Mouse (Mus musculus): ENCODE measurements around the gene P4hb. TPM values are rescaled to one million over a fixed set of nuclear protein-coding genes. Genes with fewer than 3 reads are reported as not detected.

Gene P4hb
- polyA plus RNA-seq, 1 experiment from 2014 or later, result 480 TPM

- H3K27me3 ChIP-seq (replicated peaks), result no peaks in the 10 kb centered on the region; the same call in 1 of the 2 replicates
- H3K9ac ChIP-seq, result no peak overlapping the region
- H3K9me3 ChIP-seq (replicated peaks), result no peaks in the 10 kb centered on the region
- H3K4me2 ChIP-seq, result no peak overlapping the region
- ATAC-seq (ENCODE audit: insufficient number of reproducible peaks, low FRiP score), result no peak
- no peak overlapping the region for H3K4me3 ChIP-seq
- peaks cover 58% of the 10 kb centered on the region for H3K36me3 ChIP-seq
- H3K4me1 ChIP-seq (replicated peaks), result peaks cover 42% of the 10 kb centered on the region
- H3K27ac ChIP-seq (ENCODE audit: poor library complexity, severe bottlenecking), result no peak overlapping the region
- 42% methylated on average over 6 of the region's 6 CpGs for WGBS
These were observed 39.7 kb upstream of the P4hb start for GRCm38 (mm10) chr11:120612763-120613162.

- no peak overlapping the region for H3K9ac ChIP-seq
- H3K4me2 ChIP-seq, result no peak overlapping the region
- H3K36me3 ChIP-seq, result peaks cover 70% of the 10 kb centered on the region
- 83% methylated on average over 9 of the region's 9 CpGs for WGBS
- no peak overlapping the region for H3K4me3 ChIP-seq
- no peak for ATAC-seq (ENCODE audit: insufficient number of reproducible peaks, low FRiP score)
- H3K27ac ChIP-seq (ENCODE audit: poor library complexity, severe bottlenecking), result no peak overlapping the region
- no peaks in the 10 kb centered on the region; the same call in 1 of the 2 replicates for H3K27me3 ChIP-seq (replicated peaks)
- no peaks in the 10 kb centered on the region for H3K9me3 ChIP-seq (replicated peaks)
- peaks cover 39% of the 10 kb centered on the region for H3K4me1 ChIP-seq (replicated peaks)
These were observed 37.5 kb upstream of the P4hb start for GRCm38 (mm10) chr11:120610477-120611046.

- H3K4me1 ChIP-seq (replicated peaks), result peaks cover 33% of the 10 kb centered on the region
- H3K27me3 ChIP-seq (replicated peaks), result no peaks in the 10 kb centered on the region; the same call in 1 of the 2 replicates
- peak overlapping the region; percentile 43; the same call in 1 of the 2 replicates for H3K4me3 ChIP-seq
- H3K27ac ChIP-seq (ENCODE audit: poor library complexity, severe bottlenecking), result peak overlapping the region; percentile 56
- H3K9me3 ChIP-seq (replicated peaks), result no peaks in the 10 kb centered on the region
- H3K36me3 ChIP-seq, result peaks cover 72% of the 10 kb centered on the region
- peak; percentile 66 for ATAC-seq (ENCODE audit: insufficient number of reproducible peaks, low FRiP score)
- WGBS, result 35% methylated on average over 8 of the region's 8 CpGs
- H3K9ac ChIP-seq, result peak overlapping the region; percentile 70; the same call in 1 of the 2 replicates
- peak overlapping the region; percentile 70 for H3K4me2 ChIP-seq
These were observed 36.2 kb upstream of the P4hb start for GRCm38 (mm10) chr11:120609250-120609649.

- peaks cover 72% of the 10 kb centered on the region for H3K36me3 ChIP-seq
- peak within 1 kb of the TSS; percentile 70 for H3K4me2 ChIP-seq
- peak within 1 kb of the TSS; percentile 43 for H3K4me3 ChIP-seq
- H3K9ac ChIP-seq, result peak within 1 kb of the TSS; percentile 70
- WGBS, result 6% methylated on average over 45 of the region's 45 CpGs
- H3K27ac ChIP-seq (ENCODE audit: poor library complexity, severe bottlenecking), result peak within 1 kb of the TSS; percentile 56
- ATAC-seq (ENCODE audit: insufficient number of reproducible peaks, low FRiP score), result no peak
- H3K4me1 ChIP-seq (replicated peaks), result peaks cover 33% of the 10 kb centered on the region
- H3K27me3 ChIP-seq (replicated peaks), result no peaks in the 10 kb centered on the region; the same call in 1 of the 2 replicates
- H3K9me3 ChIP-seq (replicated peaks), result no peaks in the 10 kb centered on the region
These were observed 35.4 kb upstream of the P4hb start, which contains the start of gene Npb for GRCm38 (mm10) chr11:120608241-120609034. TSS of gene Npb (plus strand) at chr11:120608477.

GRCm38 (mm10) chr11:120606764-120607163 lies 33.7 kb upstream of the P4hb start:
- Histone ChIP-seq H3K36me3 (peaks cover 72% of the 10 kb centered on the region), H3K4me2 (no peak overlapping the region)

GRCm38 (mm10) chr11:120605667-120606066 lies 32.6 kb upstream of the P4hb start:
- no peaks in the 10 kb centered on the region for H3K9me3 ChIP-seq (replicated peaks)
- no peak overlapping the region for H3K4me2 ChIP-seq
- peaks cover 68% of the 10 kb centered on the region for H3K36me3 ChIP-seq
- H3K9ac ChIP-seq, result no peak overlapping the region
- 82% methylated on average over 7 of the region's 7 CpGs for WGBS
- peaks cover 33% of the 10 kb centered on the region for H3K4me1 ChIP-seq (replicated peaks)
- no peak overlapping the region for H3K4me3 ChIP-seq
- ATAC-seq (ENCODE audit: insufficient number of reproducible peaks, low FRiP score), result no peak
- H3K27ac ChIP-seq (ENCODE audit: poor library complexity, severe bottlenecking), result no peak overlapping the region
- no peaks in the 10 kb centered on the region; the same call in 1 of the 2 replicates for H3K27me3 ChIP-seq (replicated peaks)

More at GRCm38 (mm10) chr11:120606764-120607163, 33.7 kb upstream of the P4hb start:
- no peak overlapping the region for H3K9ac ChIP-seq
- no peaks in the 10 kb centered on the region for H3K9me3 ChIP-seq (replicated peaks)
- peaks cover 33% of the 10 kb centered on the region for H3K4me1 ChIP-seq (replicated peaks)
- H3K27me3 ChIP-seq (replicated peaks), result no peaks in the 10 kb centered on the region; the same call in 1 of the 2 replicates
- H3K27ac ChIP-seq (ENCODE audit: poor library complexity, severe bottlenecking), result no peak overlapping the region
- H3K4me3 ChIP-seq, result no peak overlapping the region
- no peak for ATAC-seq (ENCODE audit: insufficient number of reproducible peaks, low FRiP score)
- WGBS, result 72% methylated on average over 4 of the region's 4 CpGs

- ATAC-seq (ENCODE audit: insufficient number of reproducible peaks, low FRiP score), result no peak
- Histone ChIP-seq H3K4me2 (no peak overlapping the region), H3K4me1 (replicated peaks) (peaks cover 27% of the 10 kb centered on the region), H3K27me3 (replicated peaks) (no peaks in the 10 kb centered on the region), H3K36me3 (peaks cover 62% of the 10 kb centered on the region), H3K9ac (no peak overlapping the region), H3K27ac (ENCODE audit: poor library complexity, severe bottlenecking) (no peak overlapping the region), H3K4me3 (no peak overlapping the region), H3K9me3 (replicated peaks) (no peaks in the 10 kb centered on the region)
- WGBS, result 80% methylated on average over 2 of the region's 2 CpGs
These were observed 30.5 kb upstream of the P4hb start for GRCm38 (mm10) chr11:120603545-120603944.

- Histone ChIP-seq H3K4me3 (no peak overlapping the region), H3K4me1 (replicated peaks) (peaks cover 23% of the 10 kb centered on the region), H3K9me3 (replicated peaks) (no peaks in the 10 kb centered on the region), H3K4me2 (no peak overlapping the region), H3K9ac (no peak overlapping the region), H3K36me3 (peaks cover 65% of the 10 kb centered on the region), H3K27ac (ENCODE audit: poor library complexity, severe bottlenecking) (no peak overlapping the region), H3K27me3 (replicated peaks) (no peaks in the 10 kb centered on the region)
- WGBS, result 90% methylated on average over 3 of the region's 3 CpGs
- no peak for ATAC-seq (ENCODE audit: insufficient number of reproducible peaks, low FRiP score)
These were observed 27.7 kb upstream of the P4hb start for GRCm38 (mm10) chr11:120600716-120601115.

- Histone ChIP-seq H3K4me1 (replicated peaks) (peaks cover 24% of the 10 kb centered on the region), H3K4me3 (peak overlapping the region; percentile 100), H3K27me3 (replicated peaks) (no peaks in the 10 kb centered on the region), H3K4me2 (peak overlapping the region; percentile 100), H3K27ac (ENCODE audit: poor library complexity, severe bottlenecking) (peak overlapping the region; percentile 69), H3K9ac (peak overlapping the region; percentile 100), H3K9me3 (replicated peaks) (no peaks in the 10 kb centered on the region), H3K36me3 (peaks cover 64% of the 10 kb centered on the region)
- no peak for ATAC-seq (ENCODE audit: insufficient number of reproducible peaks, low FRiP score)
- 45% methylated on average over 17 of the region's 17 CpGs for WGBS
These were observed 26.0 kb upstream of the P4hb start for GRCm38 (mm10) chr11:120598990-120599549.

- peaks cover 64% of the 10 kb centered on the region for H3K36me3 ChIP-seq
These were observed 25.4 kb upstream of the P4hb start, which contains the start of the genes Alyref and Anapc11 for GRCm38 (mm10) chr11:120598283-120598989. TSS of gene Alyref (minus strand) at chr11:120598365. TSS of gene Anapc11 (plus strand) at chr11:120598421.

More at GRCm38 (mm10) chr11:120598283-120598989, 25.4 kb upstream of the P4hb start, which contains the start of the genes Alyref and Anapc11:
- H3K27me3 ChIP-seq (replicated peaks), result no peaks in the 10 kb centered on the region
- peak within 1 kb of the TSS; percentile 100 for H3K4me3 ChIP-seq
- WGBS, result under 1% methylated on average over 88 of the region's 88 CpGs
- H3K4me1 ChIP-seq (replicated peaks), result peaks cover 24% of the 10 kb centered on the region
- peak within 1 kb of the TSS; percentile 100 for H3K9ac ChIP-seq
- peak within 1 kb of the TSS; percentile 91 for H3K27ac ChIP-seq (ENCODE audit: poor library complexity, severe bottlenecking)
- ATAC-seq (ENCODE audit: insufficient number of reproducible peaks, low FRiP score), result peak; percentile 98
- H3K9me3 ChIP-seq (replicated peaks), result no peaks in the 10 kb centered on the region
- peak within 1 kb of the TSS; percentile 100 for H3K4me2 ChIP-seq

Data from heart, embryonic 12.5 days (tissue).